Mouse (Mus musculus) embryo, embryonic 11.5 days (tissue): ENCODE measurements around the gene Gpsm3.
A peak's percentile ranks its signal among the peaks of the same experiment; 100 is the strongest.

ENCODE experiments used
- DNase-seq: peaks from one replicate; pipeline ENCODE4 v3.0.0-alpha.2; 2012; ENCODE audit warnings: low read depth, low spot score

Gene Gpsm3

DNA sequence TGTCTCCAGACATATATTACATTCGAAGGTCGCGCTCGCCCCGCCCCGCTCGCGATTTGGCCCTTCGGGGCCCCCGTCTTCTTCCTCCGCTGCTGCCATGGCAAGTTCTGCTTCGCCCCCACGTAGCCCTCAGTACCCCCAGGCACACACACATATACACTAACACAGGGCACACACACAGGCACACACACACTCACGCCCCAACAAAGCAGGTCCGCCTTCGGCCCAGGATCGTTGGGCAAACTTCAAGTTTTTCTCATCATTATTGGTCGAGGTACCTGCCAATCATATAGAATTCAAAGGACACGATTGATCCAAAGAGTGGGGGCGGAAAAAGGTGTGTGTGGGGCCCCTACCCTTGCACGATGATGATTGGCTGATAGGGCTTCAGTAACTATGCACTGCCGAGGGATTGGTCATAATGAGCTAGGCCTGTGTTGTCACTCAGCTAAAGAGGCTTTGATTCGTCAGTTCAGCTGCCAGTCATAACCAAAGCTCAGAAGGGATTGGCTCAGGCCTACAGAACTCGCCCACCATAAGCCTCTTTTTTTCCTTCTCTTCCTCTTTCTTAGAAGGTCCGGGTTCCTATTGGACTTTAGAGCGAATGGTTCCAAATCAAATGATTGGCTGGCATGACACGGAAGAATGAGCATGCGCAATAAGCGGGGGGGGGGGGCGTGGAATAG, 13.9 kb downstream of the Gpsm3 start, which contains the start of gene Rnf5:
TSS of gene Rnf5 (minus strand) at position 316 of the 686 bp plus-strand sequence.
- peak; percentile 98 for DNase-seq

- DNase-seq = peak; percentile 98
Measured at GRCm38 (mm10) chr17:34604061-34604508, 14.5 kb downstream of the Gpsm3 start, which contains the start of gene Agpat1. TSS of gene Agpat1 (plus strand) at chr17:34604262.

GRCm38 (mm10) chr17:34604511-34605237, 15.1 kb downstream of the Gpsm3 start:
- no peak for DNase-seq

GRCm38 (mm10) chr17:34605609-34606008, 16.0 kb downstream of the Gpsm3 start:
- DNase-seq = peak; percentile 84

- no peak for DNase-seq
Measured at GRCm38 (mm10) chr17:34606186-34607039, 16.8 kb downstream of the Gpsm3 start.

- no peak for DNase-seq
Measured at GRCm38 (mm10) chr17:34607997-34608396, 18.4 kb downstream of the Gpsm3 start.

GRCm38 (mm10) chr17:34611050-34611449, 21.4 kb downstream of the Gpsm3 start:
- no peak for DNase-seq

GRCm38 (mm10) chr17:34613054-34613645, 23.5 kb downstream of the Gpsm3 start:
- DNase-seq = no peak

DNA sequence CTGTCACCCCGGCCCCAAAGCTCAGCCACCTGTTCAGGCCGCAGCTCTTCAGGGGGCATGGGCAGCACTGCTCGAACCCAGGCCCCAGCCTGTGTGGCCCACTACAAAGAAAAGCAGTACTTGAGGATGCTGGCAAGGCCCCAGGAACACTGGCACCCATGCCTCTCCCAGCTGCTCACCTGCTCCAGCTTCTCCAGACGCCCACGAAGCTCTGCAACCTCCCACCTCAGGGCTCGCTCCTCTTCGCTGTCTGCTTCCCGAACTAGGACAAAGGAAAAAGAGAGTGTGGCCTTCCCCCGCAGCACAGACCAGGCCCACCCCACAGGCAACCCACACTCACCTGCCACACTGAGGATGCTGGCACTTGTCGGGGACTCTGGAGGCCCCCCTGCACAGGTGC, 24.2 kb downstream of the Gpsm3 start:
- DNase-seq = no peak

GRCm38 (mm10) chr17:34615871-34616270, 26.3 kb downstream of the Gpsm3 start, which contains the start of gene Egfl8:
TSS of gene Egfl8 (minus strand) at chr17:34615971.
- no peak for DNase-seq

GRCm38 (mm10) chr17:34618999-34619398, 29.4 kb downstream of the Gpsm3 start:
- DNase-seq = peak; percentile 59

DNA sequence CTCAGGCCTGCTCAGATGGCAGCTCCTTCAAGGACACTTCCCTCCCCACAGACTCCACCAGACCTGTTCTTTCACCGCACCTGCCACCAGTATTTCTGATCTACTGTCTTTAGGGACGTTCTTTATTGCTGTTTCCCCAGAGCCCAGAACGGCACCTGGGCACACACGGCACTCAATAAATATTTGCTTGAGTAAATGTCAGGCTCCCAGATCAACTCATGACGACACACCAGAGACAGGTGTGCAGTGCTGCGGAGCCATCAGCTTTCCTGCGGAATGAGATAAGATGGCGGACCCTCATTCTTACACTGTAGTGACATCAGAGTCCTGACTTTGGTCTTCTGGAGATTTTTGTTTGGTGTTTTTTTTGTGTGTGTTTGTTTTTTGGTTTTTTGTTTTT, 31.4 kb downstream of the Gpsm3 start:
- DNase-seq = no peak

- DNase-seq = no peak
Measured at GRCm38 (mm10) chr17:34623161-34623560, 33.6 kb downstream of the Gpsm3 start.

- no peak for DNase-seq
Measured at GRCm38 (mm10) chr17:34624981-34625380, 35.4 kb downstream of the Gpsm3 start.

- no peak for DNase-seq
Measured at GRCm38 (mm10) chr17:34626062-34626772, 36.6 kb downstream of the Gpsm3 start.

GRCm38 (mm10) chr17:34626773-34627092, 37.1 kb downstream of the Gpsm3 start:
- DNase-seq = no peak

GRCm38 (mm10) chr17:34627093-34627942, 37.7 kb downstream of the Gpsm3 start:
- DNase-seq = peak; percentile 81

DNA sequence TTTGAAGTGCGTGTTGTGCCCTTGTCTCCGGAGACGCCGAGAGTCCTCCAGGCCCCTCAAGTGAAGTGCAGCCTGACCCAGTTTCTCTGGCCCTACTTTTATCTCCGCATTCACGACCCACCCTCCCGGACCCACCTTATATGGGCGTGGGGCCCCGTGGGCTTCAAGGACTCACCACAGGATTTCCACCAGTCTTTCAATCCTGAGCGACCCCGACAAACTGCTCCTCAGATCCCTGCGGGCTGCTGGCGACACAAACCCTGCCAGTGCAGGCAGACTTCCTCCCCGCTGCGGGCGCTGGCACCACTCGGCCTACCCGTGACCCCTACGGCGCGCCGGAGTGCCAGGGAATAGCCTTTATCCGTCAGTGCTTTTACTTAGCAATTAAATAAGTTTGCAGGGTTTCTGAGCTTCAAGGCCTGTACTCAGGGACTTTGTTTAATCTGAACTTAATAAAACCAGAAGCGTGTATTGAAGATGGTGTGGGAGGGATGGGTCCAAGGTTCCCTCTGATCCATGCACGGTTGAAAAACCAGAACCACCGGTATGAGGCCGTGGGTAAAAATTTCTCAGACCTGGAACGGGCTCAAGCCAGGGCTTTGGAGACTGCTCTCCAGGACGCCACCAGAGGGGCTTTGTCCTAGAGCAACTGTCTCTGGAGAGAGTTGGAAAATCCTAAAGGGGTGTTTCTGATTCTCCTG, 38.5 kb downstream of the Gpsm3 start, which contains the start of gene Ppt2:
TSS of gene Ppt2 (minus strand) at position 568 of the 701 bp plus-strand sequence.
- no peak for DNase-seq

GRCm38 (mm10) chr17:34628644-34628967, 39.0 kb downstream of the Gpsm3 start:
- DNase-seq = no peak
